Mouse (Mus musculus): ENCODE data around the gene Caln1. TPM values are rescaled to one million over a fixed set of nuclear protein-coding genes. Genes with fewer than 3 reads are reported as not detected.

The Caln1 gene
- polyA plus RNA-seq, 1 experiment = 6.9 TPM

- no peak for TF ChIP-seq CTCF (IDR thresholded peaks at IDR 0.05; ENCODE audit: borderline replicate concordance, extremely low read depth, insufficient read depth, insufficient read length)
- no peak for TF ChIP-seq POLR2A (IDR thresholded peaks at IDR 0.05; ENCODE audit: borderline replicate concordance, extremely low read depth, insufficient read depth, insufficient read length, poor library complexity, severe bottlenecking)
- DNase-seq (ENCODE audit: low read depth) = no peak
These were observed 193.9 kb downstream of the Caln1 start for GRCm38 (mm10) chr5:130563146-130563545.

DNA sequence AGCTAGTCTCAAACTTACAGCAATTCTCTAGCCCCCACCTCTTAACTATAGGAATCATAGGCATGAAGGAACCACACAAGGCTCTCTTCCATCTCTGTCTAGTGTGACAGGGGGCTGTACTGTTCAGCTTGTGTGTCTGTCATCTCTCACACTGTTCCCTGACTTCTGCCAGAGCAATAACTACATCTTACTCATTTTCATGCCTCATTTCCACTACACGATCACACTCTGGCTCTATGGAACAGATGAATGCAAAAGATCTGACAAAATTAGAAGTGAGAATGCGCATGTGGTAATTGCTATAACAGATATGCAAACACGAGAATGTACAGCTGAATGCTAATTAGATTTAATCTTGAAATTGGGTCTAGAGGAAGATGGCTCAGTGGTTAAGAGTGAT is 196.7 kb downstream of the Caln1 start:
- peak; percentile 55 for DNase-seq (ENCODE audit: low read depth)
- TF ChIP-seq CTCF (IDR thresholded peaks at IDR 0.05; ENCODE audit: borderline replicate concordance, extremely low read depth, insufficient read depth, insufficient read length) (no peak), POLR2A (IDR thresholded peaks at IDR 0.05; ENCODE audit: borderline replicate concordance, extremely low read depth, insufficient read depth, insufficient read length, poor library complexity, severe bottlenecking) (no peak)

DNA sequence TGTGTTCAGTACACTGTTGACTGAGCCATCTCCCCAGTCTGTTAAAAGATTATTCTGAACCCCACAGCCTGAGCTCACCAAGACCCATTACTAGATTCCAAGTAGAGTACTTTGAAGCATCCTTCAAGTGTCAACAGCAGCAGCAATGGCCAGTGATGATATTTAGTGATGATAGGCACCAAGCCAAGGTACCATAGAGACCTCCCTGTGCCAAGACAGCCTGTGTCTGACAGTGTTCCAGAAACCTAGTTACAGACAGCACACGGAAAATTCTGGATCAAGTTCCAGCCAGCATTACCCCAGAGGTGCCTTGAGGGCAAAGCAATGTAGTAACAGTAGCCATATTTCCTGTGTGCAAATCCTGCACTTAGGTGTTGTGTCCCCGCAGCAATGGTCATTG is 208.3 kb downstream of the Caln1 start:
- TF ChIP-seq POLR2A (IDR thresholded peaks at IDR 0.05; ENCODE audit: borderline replicate concordance, extremely low read depth, insufficient read depth, insufficient read length, poor library complexity, severe bottlenecking) = no peak
- TF ChIP-seq CTCF (IDR thresholded peaks at IDR 0.05; ENCODE audit: borderline replicate concordance, extremely low read depth, insufficient read depth, insufficient read length) = no peak
- DNase-seq (ENCODE audit: low read depth) = no peak

- TF ChIP-seq CTCF (IDR thresholded peaks at IDR 0.05; ENCODE audit: borderline replicate concordance, extremely low read depth, insufficient read depth, insufficient read length) = no peak
- no peak for TF ChIP-seq POLR2A (IDR thresholded peaks at IDR 0.05; ENCODE audit: borderline replicate concordance, extremely low read depth, insufficient read depth, insufficient read length, poor library complexity, severe bottlenecking)
- no peak for DNase-seq (ENCODE audit: low read depth)
These were observed 214.8 kb downstream of the Caln1 start for GRCm38 (mm10) chr5:130584042-130584441.

- DNase-seq (ENCODE audit: low read depth) = no peak
- no peak for TF ChIP-seq POLR2A (IDR thresholded peaks at IDR 0.05; ENCODE audit: borderline replicate concordance, extremely low read depth, insufficient read depth, insufficient read length, poor library complexity, severe bottlenecking)
- no peak for TF ChIP-seq CTCF (IDR thresholded peaks at IDR 0.05; ENCODE audit: borderline replicate concordance, extremely low read depth, insufficient read depth, insufficient read length)
These were observed 217.0 kb downstream of the Caln1 start for GRCm38 (mm10) chr5:130586257-130586656.

DNA sequence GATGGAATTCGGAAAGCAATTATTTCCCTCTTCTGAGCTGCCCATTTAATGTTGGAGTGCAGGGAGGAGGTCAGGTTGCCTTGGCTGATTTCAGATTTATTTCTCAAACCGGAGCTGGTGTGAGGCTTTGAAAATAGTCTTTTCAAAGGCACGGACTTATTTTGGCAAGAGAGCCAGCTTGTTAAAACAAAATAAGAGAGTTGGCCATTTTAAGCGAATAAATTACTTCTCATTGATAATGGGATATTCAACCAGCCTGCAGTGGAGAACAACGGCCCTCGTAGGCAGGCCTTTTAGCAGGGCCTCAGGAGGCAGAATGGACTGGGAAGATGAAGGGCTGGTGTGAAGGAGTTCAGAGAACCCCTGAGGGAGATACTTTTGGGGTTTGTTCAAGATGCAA is 227.3 kb downstream of the Caln1 start:
- DNase-seq (ENCODE audit: low read depth) = peak; percentile 76
- no peak for TF ChIP-seq CTCF (IDR thresholded peaks at IDR 0.05; ENCODE audit: borderline replicate concordance, extremely low read depth, insufficient read depth, insufficient read length)
- no peak for TF ChIP-seq POLR2A (IDR thresholded peaks at IDR 0.05; ENCODE audit: borderline replicate concordance, extremely low read depth, insufficient read depth, insufficient read length, poor library complexity, severe bottlenecking)

- TF ChIP-seq CTCF (IDR thresholded peaks at IDR 0.05; ENCODE audit: borderline replicate concordance, extremely low read depth, insufficient read depth, insufficient read length) (no peak), POLR2A (IDR thresholded peaks at IDR 0.05; ENCODE audit: borderline replicate concordance, extremely low read depth, insufficient read depth, insufficient read length, poor library complexity, severe bottlenecking) (no peak)
- no peak for DNase-seq (ENCODE audit: low read depth)
These were observed 244.4 kb downstream of the Caln1 start for GRCm38 (mm10) chr5:130613657-130614056.

GRCm38 (mm10) chr5:130614209-130614608 is 245.0 kb downstream of the Caln1 start:
- TF ChIP-seq POLR2A (IDR thresholded peaks at IDR 0.05; ENCODE audit: borderline replicate concordance, extremely low read depth, insufficient read depth, insufficient read length, poor library complexity, severe bottlenecking) (no peak), CTCF (IDR thresholded peaks at IDR 0.05; ENCODE audit: borderline replicate concordance, extremely low read depth, insufficient read depth, insufficient read length) (no peak)
- DNase-seq (ENCODE audit: low read depth) = peak; percentile 26

- DNase-seq (ENCODE audit: low read depth) = peak; percentile 26
- no peak for TF ChIP-seq POLR2A (IDR thresholded peaks at IDR 0.05; ENCODE audit: borderline replicate concordance, extremely low read depth, insufficient read depth, insufficient read length, poor library complexity, severe bottlenecking)
- TF ChIP-seq CTCF (IDR thresholded peaks at IDR 0.05; ENCODE audit: borderline replicate concordance, extremely low read depth, insufficient read depth, insufficient read length) = no peak
These were observed 250.8 kb downstream of the Caln1 start for GRCm38 (mm10) chr5:130620060-130620459.

- peak; percentile 90 for DNase-seq (ENCODE audit: low read depth)
- no peak for TF ChIP-seq POLR2A (IDR thresholded peaks at IDR 0.05; ENCODE audit: borderline replicate concordance, extremely low read depth, insufficient read depth, insufficient read length, poor library complexity, severe bottlenecking)
- TF ChIP-seq CTCF (IDR thresholded peaks at IDR 0.05; ENCODE audit: borderline replicate concordance, extremely low read depth, insufficient read depth, insufficient read length) = no peak
These were observed 254.0 kb downstream of the Caln1 start for GRCm38 (mm10) chr5:130623206-130623605.

- TF ChIP-seq POLR2A (IDR thresholded peaks at IDR 0.05; ENCODE audit: borderline replicate concordance, extremely low read depth, insufficient read depth, insufficient read length, poor library complexity, severe bottlenecking) (no peak), CTCF (IDR thresholded peaks at IDR 0.05; ENCODE audit: borderline replicate concordance, extremely low read depth, insufficient read depth, insufficient read length) (no peak)
- DNase-seq (ENCODE audit: low read depth) = peak; percentile 69
These were observed 258.5 kb downstream of the Caln1 start for GRCm38 (mm10) chr5:130627800-130628199.

GRCm38 (mm10) chr5:130635397-130635796 is 266.1 kb downstream of the Caln1 start:
- DNase-seq (ENCODE audit: low read depth) = no peak
- no peak for TF ChIP-seq CTCF (IDR thresholded peaks at IDR 0.05; ENCODE audit: borderline replicate concordance, extremely low read depth, insufficient read depth, insufficient read length)
- TF ChIP-seq POLR2A (IDR thresholded peaks at IDR 0.05; ENCODE audit: borderline replicate concordance, extremely low read depth, insufficient read depth, insufficient read length, poor library complexity, severe bottlenecking) = no peak
